Mouse (Mus musculus) small intestine, adult 2 months (tissue): ENCODE measurements around the gene Il17rc. TPM values are rescaled to one million over a fixed set of nuclear protein-coding genes. Genes with fewer than 3 reads are reported as not detected.

ENCODE experiments used
- H3K27ac ChIP-seq: fragments of 200-500 bp; 2 replicates; pipeline ENCODE4 v1.5.1; 2012; ENCODE audit warnings: low read depth, low read length, control low read depth, inconsistent platforms; ENCODE audit not compliant: insufficient read depth
- H3K27me3 ChIP-seq: fragments of 200-500 bp; 2 replicates; pipeline ENCODE4 v1.6.1; 2012; ENCODE audit warnings: mild to moderate bottlenecking, moderate library complexity, low read length, inconsistent platforms; ENCODE audit not compliant: control insufficient read depth, insufficient read depth
- H3K36me3 ChIP-seq: fragments of 200-500 bp; 2 replicates; pipeline ENCODE4 v1.6.1; 2012; ENCODE audit warnings: mild to moderate bottlenecking, low read length, control low read depth, inconsistent platforms; ENCODE audit not compliant: control insufficient read depth, insufficient read depth
- H3K4me1 ChIP-seq: fragments of 200-500 bp; 2 replicates; pipeline ENCODE4 v1.6.1; 2012; ENCODE audit warnings: low read length, inconsistent platforms, mixed read lengths; ENCODE audit not compliant: control insufficient read depth, insufficient read depth, insufficient read length
- H3K4me3 ChIP-seq: fragments of 200-500 bp; 2 replicates; pipeline ENCODE4 v1.5.1; 2012; ENCODE audit warnings: low read depth, mild to moderate bottlenecking, control low read depth, inconsistent platforms, low read length, moderate library complexity
- CTCF ChIP-seq: fragments of 200-500 bp; IDR thresholded peaks from 2 replicates; pipeline ENCODE4 v1.5.1; 2012; ENCODE audit warnings: low read depth, mild to moderate bottlenecking, control low read depth, inconsistent platforms, low read length, moderate library complexity, mixed read lengths; ENCODE audit not compliant: insufficient replicate concordance, insufficient read length; ENCODE audit errors: extremely low read depth
- POLR2A ChIP-seq: fragments of 200-500 bp; IDR thresholded peaks from 2 replicates; pipeline ENCODE4 v1.6.1; 2012; ENCODE audit warnings: low read depth, mild to moderate bottlenecking, control low read depth, inconsistent platforms, low read length, moderate library complexity
- WGBS: fragments of 180-500 bp; shearing (Covaris S2); methylation state at CpG from one replicate; pipeline ENCODE4 v1.1.7; 2018; 5-methylcytosine and 5-hydroxymethylcytosine counted together
- polyA plus RNA-seq: library from polyadenylated mRNA; depleted of rRNA; stranded (reverse); fragments of >200 nt; gene quantifications from 2 replicates; pipeline ENCODE4 v1.2.3, GENCODE M21; 2012

Il17rc gene
- polyA plus RNA-seq, 1 experiment: 786 TPM

DNA sequence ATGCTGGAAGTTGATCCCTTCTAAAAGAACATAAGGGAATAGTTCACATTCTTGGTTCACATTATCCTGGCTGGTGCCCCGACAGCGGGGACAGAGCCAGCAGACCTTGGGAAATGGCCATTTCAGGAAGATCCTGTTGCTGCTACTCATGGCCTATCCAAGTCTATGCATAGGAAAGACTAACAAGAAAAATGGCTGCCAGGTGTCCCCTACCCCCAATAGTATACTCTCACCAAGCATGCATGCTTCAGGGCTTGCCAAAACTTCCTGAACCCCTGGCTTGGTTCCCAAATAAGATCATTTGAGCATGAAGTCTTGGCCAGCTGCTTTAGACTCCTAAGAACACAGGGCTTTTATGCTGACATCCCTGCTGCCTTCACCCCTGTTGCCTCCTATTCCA is 19.4 kb upstream of the Il17rc start:
- no peak overlapping the region for H3K27ac ChIP-seq
- H3K4me1 ChIP-seq: peaks cover 2% of the 10 kb centered on the region; the same call in 1 of the 2 replicates
- H3K4me3 ChIP-seq: no peak overlapping the region
- TF ChIP-seq CTCF (no peak), POLR2A (no peak)
- no peaks in the 10 kb centered on the region for H3K27me3 ChIP-seq
- WGBS: 57% methylated on average over 2 of the region's 2 CpGs
- H3K36me3 ChIP-seq: peaks cover 19% of the 10 kb centered on the region

DNA sequence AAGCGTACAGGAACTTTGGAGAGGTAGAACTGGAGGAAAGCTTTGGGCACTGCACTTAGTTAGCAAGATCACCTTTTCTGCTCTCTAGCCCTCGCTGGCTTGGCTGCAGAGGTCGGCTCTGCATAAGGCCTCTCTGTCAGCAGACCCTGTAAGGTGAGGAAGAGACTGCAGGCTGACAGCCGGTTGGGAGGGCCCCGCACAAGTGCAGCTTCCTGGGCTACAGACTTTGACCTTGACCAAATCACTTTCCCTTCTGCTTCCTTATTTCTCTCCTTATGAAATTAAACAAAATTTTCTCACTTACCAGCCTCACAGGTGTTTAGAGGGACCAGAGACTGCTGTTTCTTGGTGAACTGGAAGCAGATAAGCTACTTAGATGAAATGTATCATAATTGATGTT is 16.2 kb upstream of the Il17rc start:
- no peak overlapping the region for H3K4me3 ChIP-seq
- peaks cover 5% of the 10 kb centered on the region for H3K4me1 ChIP-seq
- H3K27ac ChIP-seq: peak overlapping the region; percentile 35; the same call in 1 of the 2 replicates
- no peaks in the 10 kb centered on the region for H3K36me3 ChIP-seq
- no peak for TF ChIP-seq CTCF
- TF ChIP-seq POLR2A: no peak
- 30% methylated on average over 5 of the region's 5 CpGs for WGBS
- H3K27me3 ChIP-seq: no peaks in the 10 kb centered on the region

DNA sequence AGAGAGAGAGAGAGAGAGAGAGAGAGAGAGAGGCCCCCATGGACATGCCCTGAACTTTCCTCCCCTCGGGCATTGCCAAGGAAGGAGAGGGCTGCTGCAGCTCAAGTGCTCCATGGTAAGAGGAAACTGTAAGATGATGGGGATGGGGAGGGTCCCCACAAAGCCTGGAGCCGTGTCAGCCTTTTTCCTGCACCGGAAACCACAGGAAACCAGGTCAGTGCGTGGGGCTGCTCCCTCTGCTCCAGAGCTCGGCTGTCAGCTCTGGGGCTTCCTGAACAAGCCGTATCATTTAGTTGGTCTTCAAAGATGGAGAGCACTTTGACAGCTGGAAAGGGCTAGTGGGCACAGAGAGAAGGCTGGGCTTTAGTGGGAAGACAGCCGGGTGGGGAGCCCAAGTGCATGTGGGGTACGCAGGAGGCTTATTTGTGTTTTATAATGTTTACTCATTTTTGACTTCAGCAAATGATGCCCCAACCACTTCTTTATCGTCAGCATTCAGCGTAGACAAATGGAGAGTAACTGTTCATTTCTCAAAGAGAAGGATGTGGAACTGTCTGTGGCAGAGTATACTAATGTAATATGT is 13.2 kb upstream of the Il17rc start, which contains the start of gene Il17re:
Gene Il17re (plus strand): TSS at position 533 of the 583 bp plus-strand sequence.
- peaks cover 5% of the 10 kb centered on the region for H3K4me1 ChIP-seq
- WGBS: 63% methylated on average over 10 of the region's 10 CpGs
- no peaks in the 10 kb centered on the region for H3K36me3 ChIP-seq
- peak within 1 kb of the TSS; percentile 41 for H3K4me3 ChIP-seq
- TF ChIP-seq CTCF (no peak), POLR2A (no peak)
- no peak within 1 kb of the TSS for H3K27ac ChIP-seq
- H3K27me3 ChIP-seq: no peaks in the 10 kb centered on the region

- Histone ChIP-seq H3K27ac (no peak overlapping the region), H3K4me1 (peaks cover 5% of the 10 kb centered on the region), H3K27me3 (no peaks in the 10 kb centered on the region), H3K4me3 (peak overlapping the region; percentile 41), H3K36me3 (no peaks in the 10 kb centered on the region)
- no peak for TF ChIP-seq POLR2A
- TF ChIP-seq CTCF: no peak
- WGBS: 37% methylated on average over 10 of the region's 10 CpGs
Measured at GRCm38 (mm10) chr6:113458635-113459034, 12.6 kb upstream of the Il17rc start.

- TF ChIP-seq CTCF (no peak), POLR2A (no peak)
- Histone ChIP-seq H3K27ac (no peak overlapping the region), H3K36me3 (no peaks in the 10 kb centered on the region), H3K27me3 (no peaks in the 10 kb centered on the region), H3K4me3 (no peak overlapping the region), H3K4me1 (0 out of 2 replicates have a peak, but pooled peaks cover 3% of the 10 kb centered on the region)
- WGBS: 54% methylated on average over 7 of the region's 7 CpGs
Measured at GRCm38 (mm10) chr6:113464040-113464439, 7.2 kb upstream of the Il17rc start.

GRCm38 (mm10) chr6:113465602-113466001 is 5.6 kb upstream of the Il17rc start:
- no peak overlapping the region for H3K4me3 ChIP-seq
- TF ChIP-seq CTCF (no peak), POLR2A (no peak)
- H3K36me3 ChIP-seq: no peaks in the 10 kb centered on the region
- no peak overlapping the region for H3K27ac ChIP-seq
- no peaks in the 10 kb centered on the region for H3K27me3 ChIP-seq
- WGBS: 72% methylated on average over 5 of the region's 5 CpGs
- H3K4me1 ChIP-seq: peaks cover 10% of the 10 kb centered on the region

DNA sequence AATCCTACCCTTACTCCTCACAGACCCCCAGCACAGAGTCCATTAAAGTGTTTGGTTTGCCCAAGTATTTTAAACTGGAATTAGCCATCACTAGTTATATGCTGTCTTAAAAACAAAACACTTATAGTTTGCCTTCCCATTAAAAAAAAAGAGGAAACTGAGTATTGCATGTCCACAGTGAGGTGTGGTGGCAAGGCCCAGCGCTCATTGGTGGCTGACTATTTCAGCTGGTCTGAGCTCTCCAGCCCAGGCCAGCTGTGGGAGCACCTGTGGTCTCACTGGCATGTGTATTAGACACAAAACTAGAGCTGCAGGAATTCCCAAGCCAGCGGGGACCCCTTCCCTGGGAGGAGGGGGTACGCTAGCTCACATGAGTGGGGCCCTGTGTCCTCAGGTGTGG is 2.7 kb upstream of the Il17rc start:
- Histone ChIP-seq H3K27me3 (no peaks in the 10 kb centered on the region), H3K36me3 (no peaks in the 10 kb centered on the region), H3K4me3 (no peak overlapping the region), H3K4me1 (peaks cover 24% of the 10 kb centered on the region), H3K27ac (no peak overlapping the region)
- TF ChIP-seq CTCF: no peak
- TF ChIP-seq POLR2A: no peak
- 69% methylated on average over 3 of the region's 3 CpGs for WGBS
